Mouse (Mus musculus) intestine, embryonic 16.5 days (tissue): Measurements from ENCODE around the gene Fes. TPM values are rescaled to one million over a fixed set of nuclear protein-coding genes. Genes with fewer than 3 reads are reported as not detected.

Experiments
- ATAC-seq: fragments of 200-750 bp; cut with Nextera tagmentation; 2 replicates; pipeline ENCODE4 v1.8.0; 2017; ENCODE audit warnings: moderate TSS enrichment, moderate library complexity
- H3K27ac ChIP-seq: fragments of 300-500 bp; sonication (generic); 2 replicates; pipeline ENCODE4 v1.5.1; 2014; ENCODE audit warnings: mild to moderate bottlenecking, low read length
- H3K27me3 ChIP-seq: fragments of 300-500 bp; sonication (generic); replicated peaks from 2 replicates; pipeline ENCODE4 v1.6.1; 2014; ENCODE audit warnings: low read length, control low read depth, mixed read lengths; ENCODE audit not compliant: control insufficient read depth, insufficient read depth
- H3K36me3 ChIP-seq: fragments of 300-500 bp; sonication (generic); 2 replicates; pipeline ENCODE4 v1.6.1; 2014; ENCODE audit warnings: low read length, control low read depth; ENCODE audit not compliant: control insufficient read depth, insufficient read depth
- H3K4me1 ChIP-seq: fragments of 300-500 bp; sonication (generic); 2 replicates; pipeline ENCODE4 v1.6.1; 2014; ENCODE audit warnings: low read length, control low read depth, mixed read lengths; ENCODE audit not compliant: control insufficient read depth, insufficient read depth
- H3K4me2 ChIP-seq: fragments of 300-500 bp; sonication (generic); 2 replicates; pipeline ENCODE4 v1.6.1; 2014; ENCODE audit warnings: low read depth, low read length, control low read depth
- H3K4me3 ChIP-seq: fragments of 300-500 bp; sonication (generic); 2 replicates; pipeline ENCODE4 v1.5.1; 2014; ENCODE audit warnings: mild to moderate bottlenecking, low read length
- H3K9ac ChIP-seq: fragments of 300-500 bp; sonication (generic); 2 replicates; pipeline ENCODE4 v1.6.1; 2014; ENCODE audit warnings: low read depth, low read length
- H3K9me3 ChIP-seq: fragments of 300-500 bp; sonication (generic); 2 replicates; pipeline ENCODE4 v1.6.1; 2016; ENCODE audit warnings: low read length, control low read depth; ENCODE audit not compliant: control insufficient read depth
- WGBS: fragments of 180-500 bp; shearing (Covaris S2); extraction: QIAGEN DNeasy Blood & Tissue Kit; methylation state at CpG from one replicate; pipeline ENCODE4 v1.1.7; 2014; 5-methylcytosine and 5-hydroxymethylcytosine counted together
- polyA plus RNA-seq: library from polyadenylated mRNA; unstranded; fragments of >200 nt; fragmentation: Nextera tagmentation; extraction: Ambion mirVana; gene quantifications from 2 replicates; pipeline ENCODE4 v1.2.1, GENCODE M21; 2015

The Fes gene
- polyA plus RNA-seq, 1 experiment from 2014 or later: 11.6 TPM

DNA sequence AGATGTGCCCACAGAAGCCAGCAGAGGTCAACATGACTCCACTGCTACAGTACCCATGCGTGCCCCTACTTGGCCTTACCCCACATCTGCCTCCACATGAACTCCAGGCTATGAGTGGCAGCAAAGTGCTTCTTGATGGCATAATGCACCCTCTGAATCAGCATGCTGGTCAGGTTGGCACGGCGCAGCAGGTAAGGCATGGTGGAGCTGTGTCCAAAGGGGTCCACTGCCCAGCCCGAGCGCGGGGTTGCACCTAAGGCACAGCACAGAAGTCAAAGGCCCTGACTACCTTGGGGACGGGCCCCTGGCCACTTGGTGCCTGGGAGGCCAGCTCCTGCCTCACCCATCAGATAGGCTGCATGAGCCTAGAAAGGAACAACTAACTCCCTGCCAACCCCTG is 20.5 kb downstream of the Fes start:
- H3K36me3 ChIP-seq: peaks cover 6% of the 10 kb centered on the region
- no peak for ATAC-seq
- 98% methylated on average over 7 of the region's 7 CpGs for WGBS

DNA sequence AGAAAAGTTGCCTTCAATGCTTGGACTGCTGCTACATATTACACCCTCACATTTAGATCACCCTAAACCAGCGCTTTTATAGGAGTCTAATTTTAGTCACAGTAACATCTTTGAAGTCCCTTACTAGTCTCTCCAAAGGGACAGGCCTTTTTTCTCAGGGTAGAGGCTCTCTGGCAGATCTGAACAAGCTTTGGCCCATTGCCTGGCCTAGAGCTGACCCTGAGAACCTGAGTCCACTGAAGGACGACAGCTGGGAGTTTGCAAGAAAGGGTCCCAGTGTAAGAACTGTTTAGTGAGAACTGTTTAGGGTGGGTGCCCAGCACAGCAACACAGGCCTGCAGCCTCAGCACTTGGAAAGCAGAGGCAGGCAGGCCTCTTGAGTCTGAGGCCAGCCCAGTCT is 22.0 kb downstream of the Fes start:
- H3K4me1 ChIP-seq: peaks cover 15% of the 10 kb centered on the region
- H3K36me3 ChIP-seq: peaks cover 11% of the 10 kb centered on the region
- WGBS: 74% methylated on average over 2 of the region's 2 CpGs
- H3K27ac ChIP-seq: no peak overlapping the region
- H3K27me3 ChIP-seq: no peaks in the 10 kb centered on the region
- ATAC-seq: no peak
- no peak overlapping the region for H3K4me3 ChIP-seq
- no peak overlapping the region for H3K4me2 ChIP-seq
- H3K9ac ChIP-seq: no peak overlapping the region
- H3K9me3 ChIP-seq: no peaks in the 10 kb centered on the region

More for the DNA sequence above, 20.5 kb downstream of the Fes start:
- Histone ChIP-seq H3K4me2 (no peak overlapping the region), H3K27ac (no peak overlapping the region), H3K9ac (no peak overlapping the region), H3K27me3 (no peaks in the 10 kb centered on the region), H3K9me3 (no peaks in the 10 kb centered on the region), H3K4me3 (no peak overlapping the region), H3K4me1 (peaks cover 15% of the 10 kb centered on the region)

- Histone ChIP-seq H3K4me3 (no peak overlapping the region), H3K9me3 (no peaks in the 10 kb centered on the region), H3K36me3 (peaks cover 12% of the 10 kb centered on the region), H3K9ac (no peak overlapping the region), H3K4me1 (no peaks in the 10 kb centered on the region), H3K4me2 (no peak overlapping the region), H3K27me3 (no peaks in the 10 kb centered on the region), H3K27ac (no peak overlapping the region)
- ATAC-seq: no peak
- 69% methylated on average over 3 of the region's 3 CpGs for WGBS
Observed at GRCm38 (mm10) chr7:80360435-80360834, 27.3 kb downstream of the Fes start.

- no peak overlapping the region for H3K9ac ChIP-seq
- no peaks in the 10 kb centered on the region for H3K9me3 ChIP-seq
- no peak overlapping the region for H3K4me2 ChIP-seq
- H3K4me3 ChIP-seq: no peak overlapping the region
- 75% methylated on average over 4 of the region's 4 CpGs for WGBS
- H3K27ac ChIP-seq: no peak overlapping the region
- ATAC-seq: no peak
- H3K4me1 ChIP-seq: no peaks in the 10 kb centered on the region
- peaks cover 12% of the 10 kb centered on the region for H3K36me3 ChIP-seq
- H3K27me3 ChIP-seq: no peaks in the 10 kb centered on the region
Observed at GRCm38 (mm10) chr7:80358039-80358438, 29.7 kb downstream of the Fes start.

GRCm38 (mm10) chr7:80357156-80357555 is 30.6 kb downstream of the Fes start:
- H3K36me3 ChIP-seq: peaks cover 10% of the 10 kb centered on the region; the same call in 1 of the 2 replicates
- H3K4me1 ChIP-seq: no peaks in the 10 kb centered on the region
- no peaks in the 10 kb centered on the region for H3K27me3 ChIP-seq
- no peaks in the 10 kb centered on the region for H3K9me3 ChIP-seq
- WGBS: 67% methylated on average over 8 of the region's 8 CpGs
- H3K27ac ChIP-seq: no peak overlapping the region
- no peak overlapping the region for H3K4me2 ChIP-seq
- no peak overlapping the region for H3K9ac ChIP-seq
- ATAC-seq: no peak
- no peak overlapping the region for H3K4me3 ChIP-seq

DNA sequence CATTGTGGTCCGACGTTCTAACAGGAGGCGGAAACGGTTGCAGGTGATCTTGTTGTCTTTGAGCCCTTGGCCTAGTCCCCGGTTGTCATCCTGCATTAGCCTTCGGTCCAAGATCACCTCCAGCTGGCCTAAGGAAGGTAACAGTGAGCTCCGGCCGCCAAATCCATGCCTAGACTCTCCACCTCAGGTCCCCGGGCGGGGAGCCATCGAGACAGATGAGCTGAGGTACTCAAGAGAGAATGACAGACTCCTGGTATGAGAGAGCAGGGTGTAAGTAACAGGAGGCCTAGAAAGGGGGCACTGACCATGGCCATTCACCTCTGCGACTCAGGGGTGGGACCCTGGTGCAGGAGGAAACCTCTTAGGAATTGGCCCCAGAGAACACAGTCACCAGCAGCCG is 31.4 kb downstream of the Fes start:
- no peak overlapping the region for H3K4me2 ChIP-seq
- no peaks in the 10 kb centered on the region for H3K4me1 ChIP-seq
- 88% methylated on average over 13 of the region's 13 CpGs for WGBS
- H3K4me3 ChIP-seq: no peak overlapping the region
- H3K27me3 ChIP-seq: no peaks in the 10 kb centered on the region
- H3K27ac ChIP-seq: no peak overlapping the region
- H3K36me3 ChIP-seq: peaks cover 10% of the 10 kb centered on the region; the same call in 1 of the 2 replicates
- no peak for ATAC-seq
- H3K9me3 ChIP-seq: no peaks in the 10 kb centered on the region
- H3K9ac ChIP-seq: no peak overlapping the region

GRCm38 (mm10) chr7:80352920-80353319 is 34.8 kb downstream of the Fes start:
- H3K9me3 ChIP-seq: no peaks in the 10 kb centered on the region
- H3K4me2 ChIP-seq: no peak overlapping the region
- ATAC-seq: no peak
- H3K27me3 ChIP-seq: no peaks in the 10 kb centered on the region
- H3K4me1 ChIP-seq: peaks cover 3% of the 10 kb centered on the region; the same call in 1 of the 2 replicates
- H3K9ac ChIP-seq: no peak overlapping the region
- H3K27ac ChIP-seq: no peak overlapping the region
- H3K36me3 ChIP-seq: 0 out of 2 replicates have a peak, but pooled peaks cover 4% of the 10 kb centered on the region
- no peak overlapping the region for H3K4me3 ChIP-seq
- 93% methylated on average over 8 of the region's 8 CpGs for WGBS

DNA sequence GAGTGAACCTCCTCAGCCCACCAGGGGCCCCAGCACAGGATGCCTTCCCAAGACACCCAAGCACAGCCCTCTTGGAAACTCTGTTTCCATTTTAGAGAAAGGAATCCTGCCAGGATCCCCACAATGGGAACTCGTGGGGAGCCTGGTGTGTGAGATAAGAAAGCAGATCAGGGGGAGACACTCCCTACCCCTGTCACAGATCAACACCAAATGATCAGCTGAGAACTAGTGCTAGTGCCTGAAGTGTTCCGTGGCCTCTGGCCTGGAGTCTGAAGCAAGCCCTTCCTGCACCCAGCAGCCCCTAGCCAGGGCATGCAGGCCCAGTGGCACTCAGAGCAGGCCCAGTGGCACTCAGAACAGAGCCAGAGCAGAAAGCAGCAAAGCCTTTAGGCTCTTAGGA is 36.9 kb downstream of the Fes start:
- Histone ChIP-seq H3K4me2 (no peak overlapping the region), H3K36me3 (0 out of 2 replicates have a peak, but pooled peaks cover 3% of the 10 kb centered on the region), H3K4me3 (no peak overlapping the region), H3K27me3 (no peaks in the 10 kb centered on the region), H3K9ac (no peak overlapping the region), H3K9me3 (no peaks in the 10 kb centered on the region), H3K27ac (no peak overlapping the region), H3K4me1 (peaks cover 3% of the 10 kb centered on the region; the same call in 1 of the 2 replicates)
- 78% methylated on average over 2 of the region's 2 CpGs for WGBS
- no peak for ATAC-seq

DNA sequence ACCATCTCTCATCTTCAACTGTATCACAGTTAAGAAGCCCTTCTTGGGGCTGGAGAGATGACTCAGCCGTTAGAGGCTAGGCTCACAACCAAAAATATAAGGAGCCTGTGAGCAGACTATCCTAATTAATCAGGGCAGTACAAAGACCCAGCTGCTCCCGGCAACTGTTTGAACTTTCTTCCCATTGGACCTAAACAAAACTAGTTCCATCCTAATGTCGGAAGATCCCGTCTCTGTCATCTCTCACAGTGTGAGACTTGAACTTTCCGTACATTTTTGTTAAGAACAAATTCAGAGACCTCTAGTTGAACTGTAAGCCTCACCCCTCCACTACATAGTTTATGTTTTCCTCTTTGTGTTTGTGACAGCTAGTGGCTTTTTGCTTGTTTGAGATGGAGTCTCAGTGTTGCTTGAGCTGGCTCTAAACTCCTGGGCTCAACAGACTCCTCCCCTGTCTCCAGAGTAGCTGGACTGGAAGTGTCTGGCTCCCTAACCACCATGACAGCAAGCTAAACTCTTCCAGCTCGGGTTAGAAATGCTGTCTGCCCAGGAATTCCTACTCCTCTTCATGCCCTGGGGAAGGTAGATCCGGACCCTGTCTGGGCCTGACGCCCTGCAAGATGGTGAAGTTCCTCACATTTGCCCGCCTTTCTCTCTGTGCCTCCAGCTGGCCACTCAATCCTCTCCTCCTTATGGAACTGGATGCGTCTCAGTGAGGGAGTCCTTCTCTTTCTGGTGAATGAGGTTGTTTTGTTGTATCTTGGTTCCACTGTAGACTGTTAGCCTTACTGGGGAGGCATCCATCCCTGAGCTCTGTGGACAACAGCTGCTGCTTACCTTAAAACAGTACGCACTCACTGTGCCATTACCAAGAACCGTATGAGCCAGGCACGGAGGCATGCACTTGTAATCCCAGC is 39.8 kb downstream of the Fes start:
- H3K27ac ChIP-seq: peak overlapping the region; percentile 68
- no peak overlapping the region for H3K9ac ChIP-seq
- no peaks in the 10 kb centered on the region for H3K27me3 ChIP-seq
- H3K36me3 ChIP-seq: 0 out of 2 replicates have a peak, but pooled peaks cover 2% of the 10 kb centered on the region
- 49% methylated on average over 13 of the region's 13 CpGs for WGBS
- H3K4me3 ChIP-seq: no peak overlapping the region
- peak; percentile 58 for ATAC-seq
- no peak overlapping the region for H3K4me2 ChIP-seq
- H3K4me1 ChIP-seq: peaks cover 9% of the 10 kb centered on the region; the same call in 1 of the 2 replicates
- H3K9me3 ChIP-seq: no peaks in the 10 kb centered on the region
